Mouse (Mus musculus): ENCODE measurements around the gene Pibf1.

- TF ChIP-seq POLR2A (IDR thresholded peaks at IDR 0.05; ENCODE audit: extremely low read depth, insufficient read depth, low read length) (no peak), CTCF (IDR thresholded peaks at IDR 0.05; ENCODE audit: extremely low read depth, insufficient read depth, low read length) (no peak)
These were observed 53.5 kb downstream of the Pibf1 start for GRCm38 (mm10) chr14:99152683-99153082.

Data from cortical plate, adult 2 months (tissue).